Mouse (Mus musculus) stomach, embryonic 16.5 days (tissue): ENCODE measurements around the gene Plpp7. TPM values are rescaled to one million over a fixed set of nuclear protein-coding genes. Genes with fewer than 3 reads are reported as not detected.

Source experiments
- ATAC-seq: fragments of 200-750 bp; cut with Nextera tagmentation; 2 replicates; pipeline ENCODE4 v1.8.0; 2017; ENCODE audit warnings: moderate number of reproducible peaks, moderate TSS enrichment; ENCODE audit not compliant: insufficient read depth, low FRiP score
- H3K27ac ChIP-seq: fragments of 300-500 bp; sonication (generic); 2 replicates; pipeline ENCODE4 v1.5.1; 2014; ENCODE audit warnings: low read length
- H3K27me3 ChIP-seq: fragments of 300-500 bp; sonication (generic); 2 replicates; pipeline ENCODE4 v1.6.1; 2014; ENCODE audit warnings: low read length, control low read depth, mixed read lengths; ENCODE audit not compliant: control insufficient read depth, insufficient read depth
- H3K36me3 ChIP-seq: fragments of 300-500 bp; sonication (generic); 2 replicates; pipeline ENCODE4 v1.6.1; 2014; ENCODE audit warnings: low read length; ENCODE audit not compliant: control insufficient read depth, insufficient read depth
- H3K4me1 ChIP-seq: fragments of 300-500 bp; sonication (generic); 2 replicates; pipeline ENCODE4 v1.6.1; 2014; ENCODE audit warnings: low read length, control low read depth, mixed read lengths; ENCODE audit not compliant: control insufficient read depth, insufficient read depth
- H3K4me2 ChIP-seq: fragments of 300-500 bp; sonication (generic); 2 replicates; pipeline ENCODE4 v1.6.1; 2014; ENCODE audit warnings: low read depth, low read length, mixed read lengths
- H3K4me3 ChIP-seq: fragments of 300-500 bp; sonication (generic); replicated peaks from 2 replicates; pipeline ENCODE4 v1.5.1; 2014; ENCODE audit warnings: mild to moderate bottlenecking, low read length
- H3K9ac ChIP-seq: fragments of 300-500 bp; sonication (generic); 2 replicates; pipeline ENCODE4 v1.6.1; 2014; ENCODE audit warnings: low read length
- H3K9me3 ChIP-seq: fragments of 300-500 bp; sonication (generic); replicated peaks from 2 replicates; pipeline ENCODE4 v1.6.1; 2016; ENCODE audit warnings: low read length, control low read depth; ENCODE audit not compliant: control insufficient read depth
- WGBS: fragments of 180-500 bp; shearing (Covaris S2); extraction: QIAGEN DNeasy Blood & Tissue Kit; methylation state at CpG from one replicate; pipeline ENCODE4 v1.1.7; 2014; 5-methylcytosine and 5-hydroxymethylcytosine counted together
- polyA plus RNA-seq: library from polyadenylated mRNA; unstranded; fragments of >200 nt; fragmentation: Nextera tagmentation; extraction: Ambion mirVana; gene quantifications from 2 replicates; pipeline ENCODE4 v1.2.1, GENCODE M21; 2015

The Plpp7 gene
- polyA plus RNA-seq, 1 experiment from 2014 or later: 5.7 TPM

DNA sequence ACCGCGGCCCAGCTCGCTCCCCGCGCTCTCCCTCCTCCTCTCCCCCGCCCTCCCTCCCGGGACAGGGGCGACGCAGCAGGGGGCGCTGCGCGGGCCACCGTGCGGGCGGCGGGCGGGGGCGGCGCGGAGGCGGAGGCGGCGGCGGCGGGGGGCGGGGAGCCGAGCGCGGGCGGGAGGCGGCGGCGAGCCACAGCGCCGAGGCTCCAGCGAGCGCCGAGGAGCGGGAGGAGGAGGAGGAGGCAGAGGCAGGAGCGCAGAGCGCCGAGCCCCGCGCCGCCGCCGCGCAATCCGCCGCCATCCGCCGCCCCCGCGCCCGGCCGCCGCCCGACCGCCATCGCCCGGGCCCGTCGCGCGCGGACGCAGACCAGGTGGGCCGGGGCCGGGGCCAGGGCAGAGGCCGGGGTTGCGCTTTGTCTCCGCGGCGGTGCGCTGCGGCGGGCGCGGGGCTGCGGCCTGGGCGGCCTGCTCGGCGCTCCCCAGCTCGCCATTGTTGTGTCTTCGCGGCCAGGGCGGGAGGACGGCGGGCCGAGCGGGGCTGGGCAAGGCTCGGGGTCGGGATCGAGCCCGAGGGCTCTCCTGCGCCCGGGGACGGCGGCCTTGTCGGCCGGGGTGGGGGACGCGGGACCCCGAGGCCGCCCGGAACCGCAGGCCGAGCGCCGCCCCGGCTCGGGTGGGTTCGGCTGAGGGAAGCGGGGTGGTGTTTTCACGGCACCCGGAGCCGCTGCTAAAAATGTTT is 55.8 kb downstream of the Plpp7 start, which contains the start of gene Prrc2b:
Gene Prrc2b (plus strand): TSS at position 159 of the 736 bp plus-strand sequence.
- peak within 1 kb of the TSS; percentile 94 for H3K4me3 ChIP-seq
- H3K4me1 ChIP-seq: peaks cover 38% of the 10 kb centered on the region
- under 1% methylated on average over 72 of the region's 117 CpGs for WGBS
- ATAC-seq: peak; percentile 80
- H3K27me3 ChIP-seq: no peaks in the 10 kb centered on the region
- peak within 1 kb of the TSS; percentile 100 for H3K9ac ChIP-seq
- H3K36me3 ChIP-seq: no peaks in the 10 kb centered on the region
- H3K4me2 ChIP-seq: peak within 1 kb of the TSS; percentile 92
- H3K9me3 ChIP-seq: no peaks in the 10 kb centered on the region
- H3K27ac ChIP-seq: peak within 1 kb of the TSS; percentile 99

DNA sequence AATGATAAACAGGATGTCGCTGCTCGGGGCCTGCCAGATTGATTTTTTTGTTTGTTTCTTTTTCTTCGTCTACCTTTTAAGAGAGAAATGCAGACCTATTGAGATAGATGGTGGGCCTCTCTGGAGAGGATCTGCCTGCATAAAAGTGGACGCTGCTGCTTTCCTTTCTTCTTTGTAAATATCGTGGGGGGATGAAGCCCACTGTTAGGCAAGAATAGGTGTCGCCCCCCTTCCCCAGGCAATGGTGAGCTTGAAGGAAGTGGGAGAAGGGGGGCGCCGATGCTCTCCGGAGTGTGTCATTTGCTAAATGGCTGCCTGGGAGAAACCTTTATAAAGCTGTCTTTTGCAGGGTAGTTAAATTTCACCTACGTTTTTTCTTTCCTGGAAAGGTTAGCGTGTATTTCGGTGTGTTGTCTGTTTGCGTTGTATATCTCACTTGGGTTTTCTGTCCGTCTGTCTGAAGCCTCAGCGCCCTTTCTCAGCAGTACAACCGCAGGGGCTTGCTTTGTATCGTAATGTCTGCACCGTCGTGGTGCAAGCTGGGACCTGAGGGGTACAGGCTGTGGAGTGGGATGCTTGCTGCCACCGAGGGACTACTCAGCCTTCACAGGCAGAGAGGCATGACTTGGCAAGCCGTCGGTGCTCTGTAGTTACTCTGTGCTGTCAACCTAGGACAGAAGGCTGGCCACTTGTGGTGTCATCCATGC is 56.5 kb downstream of the Plpp7 start:
- Histone ChIP-seq H3K27me3 (no peaks in the 10 kb centered on the region), H3K4me1 (peaks cover 45% of the 10 kb centered on the region), H3K27ac (peak overlapping the region; percentile 99), H3K4me3 (peak overlapping the region; percentile 94), H3K36me3 (no peaks in the 10 kb centered on the region), H3K9me3 (no peaks in the 10 kb centered on the region), H3K4me2 (peak overlapping the region; percentile 92), H3K9ac (peak overlapping the region; percentile 100)
- ATAC-seq: no peak
- WGBS: under 1% methylated on average over 22 of the region's 22 CpGs

DNA sequence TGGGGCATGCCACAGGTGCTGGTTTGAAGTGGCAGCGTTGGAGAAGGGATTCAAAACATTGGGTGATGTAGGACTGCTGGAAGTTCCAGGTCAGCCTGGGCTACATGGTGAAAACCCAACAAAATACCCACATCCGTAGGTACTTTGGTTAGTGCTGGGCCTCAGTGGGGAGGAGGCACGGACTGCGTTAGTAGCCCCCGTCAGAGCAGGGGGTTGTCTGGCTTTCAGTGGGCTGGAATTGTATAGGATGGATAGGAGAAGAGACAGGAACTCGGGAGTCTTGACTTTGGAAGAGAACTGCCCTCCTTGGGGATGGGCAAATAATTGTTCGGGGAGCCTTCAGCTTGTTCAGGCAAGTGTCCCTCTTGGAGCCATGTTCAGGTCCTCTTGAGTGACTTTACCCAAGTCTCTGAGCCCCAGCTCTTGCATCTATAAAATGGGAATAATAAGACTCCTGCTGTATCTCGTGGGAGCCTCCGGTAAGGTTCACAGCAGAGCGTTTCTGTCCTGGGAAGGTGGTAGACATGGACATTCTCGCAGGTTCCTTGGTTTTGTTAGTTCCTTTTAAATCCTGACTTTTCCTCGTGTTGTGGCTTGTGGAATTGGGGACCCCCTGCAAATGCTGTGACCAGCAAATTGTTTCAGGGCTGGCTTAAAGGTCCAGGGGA is 57.2 kb downstream of the Plpp7 start:
- Histone ChIP-seq H3K36me3 (no peaks in the 10 kb centered on the region), H3K4me2 (peak overlapping the region; percentile 92), H3K27me3 (no peaks in the 10 kb centered on the region), H3K4me1 (peaks cover 52% of the 10 kb centered on the region), H3K4me3 (peak overlapping the region; percentile 94), H3K9me3 (no peaks in the 10 kb centered on the region), H3K9ac (peak overlapping the region; percentile 100), H3K27ac (peak overlapping the region; percentile 99)
- WGBS: 12% methylated on average over 12 of the region's 12 CpGs
- no peak for ATAC-seq

DNA sequence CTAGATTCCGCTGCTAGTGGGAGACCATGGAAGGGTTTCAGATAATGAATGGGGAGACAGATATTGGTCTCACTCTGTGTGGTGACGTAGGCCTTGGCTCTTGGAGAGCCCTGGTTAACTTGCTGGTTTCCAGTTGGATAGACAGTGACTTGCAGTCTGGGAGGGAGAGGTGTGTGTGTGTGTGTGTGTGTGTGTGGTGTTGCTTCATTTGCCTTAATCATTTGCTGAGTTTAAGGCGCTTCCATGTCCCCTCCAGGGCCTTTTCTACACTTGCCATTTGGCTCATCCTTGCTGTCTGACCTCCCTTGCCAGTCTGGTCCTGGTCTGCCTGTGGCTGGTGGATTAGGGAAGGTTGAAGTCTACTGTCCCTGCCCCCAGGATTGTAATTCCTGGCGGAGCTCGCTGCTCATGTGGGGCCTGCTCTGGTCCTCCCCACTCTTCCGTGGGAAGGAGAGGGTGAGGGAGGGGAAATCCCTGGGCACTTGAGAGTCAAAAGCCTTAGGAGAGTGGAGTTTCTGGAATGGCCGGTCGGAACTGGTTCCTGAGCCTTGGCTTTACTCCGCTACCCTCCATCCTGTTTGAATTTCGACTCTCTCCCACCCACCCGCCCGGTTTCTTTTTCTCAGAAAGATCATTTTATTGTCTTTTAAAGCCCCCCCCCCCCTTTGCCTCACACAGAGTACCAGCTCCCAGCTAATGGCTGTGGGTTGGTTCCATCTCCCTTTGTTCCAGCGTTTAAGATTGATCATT is 57.9 kb downstream of the Plpp7 start:
- H3K4me3 ChIP-seq: peak overlapping the region; percentile 94
- no peaks in the 10 kb centered on the region for H3K36me3 ChIP-seq
- peak; percentile 22; the same call in 1 of the 2 replicates for ATAC-seq
- peak overlapping the region; percentile 92 for H3K4me2 ChIP-seq
- no peaks in the 10 kb centered on the region for H3K9me3 ChIP-seq
- H3K9ac ChIP-seq: peak overlapping the region; percentile 100
- H3K4me1 ChIP-seq: peaks cover 59% of the 10 kb centered on the region
- no peaks in the 10 kb centered on the region for H3K27me3 ChIP-seq
- H3K27ac ChIP-seq: peak overlapping the region; percentile 99
- WGBS: 8% methylated on average over 13 of the region's 13 CpGs

- WGBS: 9% methylated on average over 4 of the region's 4 CpGs
Observed at GRCm38 (mm10) chr2:32153791-32154119, 58.4 kb downstream of the Plpp7 start.

DNA sequence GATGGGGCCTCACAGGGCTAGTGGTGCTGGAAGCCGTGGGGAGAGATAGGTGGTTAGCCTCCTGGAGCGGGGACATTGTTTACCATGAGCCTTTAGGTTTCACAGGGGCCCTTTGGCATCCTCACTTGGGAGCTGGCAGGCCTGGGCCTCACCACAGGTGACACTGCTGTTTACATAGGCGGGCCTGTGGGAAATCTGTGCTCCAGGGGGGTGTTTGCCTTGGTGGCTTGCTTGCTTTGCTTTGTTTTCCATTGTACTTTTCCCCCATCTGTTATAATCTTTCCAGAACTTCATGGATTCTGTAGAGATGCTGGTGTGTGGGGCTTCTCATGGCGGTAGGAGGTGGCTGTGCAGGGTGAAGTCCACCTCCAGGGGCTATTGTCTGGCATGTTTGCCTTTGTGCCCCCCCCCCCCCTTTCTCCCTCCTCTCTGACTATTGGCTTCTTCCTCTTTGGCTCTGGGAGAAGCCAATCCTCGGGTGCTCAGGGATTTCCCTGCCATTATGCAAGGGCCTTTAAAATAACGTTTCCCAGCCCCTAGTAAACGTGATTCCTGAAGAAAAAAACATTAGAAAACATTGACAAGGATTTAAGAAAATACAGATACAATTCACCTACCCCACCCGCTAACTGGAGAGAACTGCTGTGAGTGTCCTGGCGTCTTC is 59.1 kb downstream of the Plpp7 start:
- peak overlapping the region; percentile 94 for H3K4me3 ChIP-seq
- peak overlapping the region; percentile 99 for H3K27ac ChIP-seq
- no peaks in the 10 kb centered on the region for H3K36me3 ChIP-seq
- H3K27me3 ChIP-seq: no peaks in the 10 kb centered on the region
- no peak for ATAC-seq
- peak overlapping the region; percentile 92 for H3K4me2 ChIP-seq
- H3K9ac ChIP-seq: peak overlapping the region; percentile 100
- WGBS: 23% methylated on average over 9 of the region's 9 CpGs
- H3K9me3 ChIP-seq: no peaks in the 10 kb centered on the region
- H3K4me1 ChIP-seq: peaks cover 71% of the 10 kb centered on the region

More at GRCm38 (mm10) chr2:32153791-32154119, 58.4 kb downstream of the Plpp7 start:
- peak overlapping the region; percentile 99 for H3K27ac ChIP-seq
- H3K36me3 ChIP-seq: no peaks in the 10 kb centered on the region
- no peaks in the 10 kb centered on the region for H3K9me3 ChIP-seq
- no peaks in the 10 kb centered on the region for H3K27me3 ChIP-seq
- no peak for ATAC-seq
- H3K4me2 ChIP-seq: peak overlapping the region; percentile 92
- H3K9ac ChIP-seq: peak overlapping the region; percentile 100
- peak overlapping the region; percentile 94 for H3K4me3 ChIP-seq
- H3K4me1 ChIP-seq: peaks cover 64% of the 10 kb centered on the region

GRCm38 (mm10) chr2:32154998-32155541 is 59.7 kb downstream of the Plpp7 start:
- Histone ChIP-seq H3K9ac (no peak overlapping the region), H3K9me3 (no peaks in the 10 kb centered on the region), H3K4me2 (peak overlapping the region; percentile 92), H3K4me3 (no peak overlapping the region), H3K27ac (peak overlapping the region; percentile 99), H3K36me3 (no peaks in the 10 kb centered on the region), H3K4me1 (peaks cover 75% of the 10 kb centered on the region), H3K27me3 (no peaks in the 10 kb centered on the region)
- no peak for ATAC-seq
- WGBS: 41% methylated on average over 7 of the region's 7 CpGs

DNA sequence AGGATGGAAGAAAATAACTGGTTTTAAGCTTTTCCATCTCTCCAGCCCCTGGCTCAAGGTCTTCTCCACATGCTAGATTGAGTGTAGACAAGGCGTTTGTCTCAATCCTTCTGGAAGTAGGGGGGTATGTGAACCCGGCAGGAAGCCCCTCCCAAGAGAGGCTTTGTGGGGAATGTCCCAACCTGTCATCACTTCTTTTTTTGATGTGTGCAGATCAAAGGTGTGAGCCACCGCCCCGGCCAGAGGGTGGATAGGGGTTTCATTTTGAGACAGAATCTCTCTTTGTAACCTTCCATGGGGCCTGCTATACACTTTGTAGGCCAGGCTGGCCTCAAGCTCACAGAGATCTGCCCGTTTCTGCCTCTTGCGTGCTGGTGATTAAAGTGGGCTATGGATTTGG is 60.3 kb downstream of the Plpp7 start:
- Histone ChIP-seq H3K4me2 (peak overlapping the region; percentile 92), H3K27me3 (no peaks in the 10 kb centered on the region), H3K27ac (peak overlapping the region; percentile 99; the same call in 1 of the 2 replicates), H3K4me3 (no peak overlapping the region), H3K9ac (0 out of 2 replicates have a peak overlapping the region, but pooled peaks have one; percentile 35), H3K4me1 (peaks cover 80% of the 10 kb centered on the region), H3K36me3 (no peaks in the 10 kb centered on the region), H3K9me3 (no peaks in the 10 kb centered on the region)
- 54% methylated on average over 6 of the region's 6 CpGs for WGBS
- no peak for ATAC-seq
